Mouse (Mus musculus) retina, adult 2 months (tissue): ENCODE measurements around the gene Pex5l.

ENCODE experiments used
- DNase-seq: peaks from one replicate; pipeline ENCODE4 v3.0.0-alpha.2; 2012; ENCODE audit warnings: low read depth, low spot score

Pex5l gene

GRCm38 (mm10) chr3:32947486-32947885 lies 195.6 kb downstream of the Pex5l start:
- DNase-seq: no peak

- DNase-seq: no peak
These were observed 203.1 kb downstream of the Pex5l start for GRCm38 (mm10) chr3:32939802-32940501.

- no peak for DNase-seq
These were observed 218.9 kb downstream of the Pex5l start for GRCm38 (mm10) chr3:32924168-32924567.

GRCm38 (mm10) chr3:32910071-32910551 lies 232.9 kb downstream of the Pex5l start:
- peak; percentile 23 for DNase-seq

- no peak for DNase-seq
These were observed 234.6 kb downstream of the Pex5l start for GRCm38 (mm10) chr3:32908400-32908799.

GRCm38 (mm10) chr3:32905850-32906779 lies 236.9 kb downstream of the Pex5l start:
- DNase-seq: no peak

GRCm38 (mm10) chr3:32904599-32904998 lies 238.4 kb downstream of the Pex5l start:
- no peak for DNase-seq

- peak; percentile 76 for DNase-seq
These were observed 239.6 kb downstream of the Pex5l start for GRCm38 (mm10) chr3:32903462-32903861.
